Mouse (Mus musculus) hindbrain, embryonic 12.5 days (tissue): Measurements from ENCODE around the gene Xirp1. TPM values are rescaled to one million over a fixed set of nuclear protein-coding genes. Genes with fewer than 3 reads are reported as not detected.
"Not testable (repeated sequence)": the region's sequence is repeated elsewhere in the genome, so short reads cannot be mapped to it uniquely, and the experiment has no call there.

Source experiments
- ATAC-seq: fragments of 200-750 bp; cut with Nextera tagmentation; 2 replicates; pipeline ENCODE4 v1.8.0; 2017; ENCODE audit warnings: moderate TSS enrichment; ENCODE audit not compliant: low FRiP score
- H3K27ac ChIP-seq: fragments of 300-500 bp; sonication (generic); 2 replicates; pipeline ENCODE4 v1.5.1; 2016; ENCODE audit warnings: mild to moderate bottlenecking
- H3K27me3 ChIP-seq: fragments of 300-500 bp; sonication (generic); 2 replicates; pipeline ENCODE4 v1.6.1; 2016; ENCODE audit warnings: mild to moderate bottlenecking
- H3K36me3 ChIP-seq: fragments of 300-500 bp; sonication (generic); 2 replicates; pipeline ENCODE4 v1.6.1; 2016; ENCODE audit warnings: mild to moderate bottlenecking
- H3K4me1 ChIP-seq: fragments of 300-500 bp; sonication (generic); 2 replicates; pipeline ENCODE4 v1.6.1; 2016
- H3K4me2 ChIP-seq: fragments of 300-500 bp; sonication (generic); replicated peaks from 2 replicates; pipeline ENCODE4 v1.6.1; 2016; ENCODE audit warnings: mild to moderate bottlenecking
- H3K4me3 ChIP-seq: fragments of 300-500 bp; sonication (generic); 2 replicates; pipeline ENCODE4 v1.5.1; 2016; ENCODE audit warnings: mild to moderate bottlenecking
- H3K9ac ChIP-seq: fragments of 300-500 bp; sonication (generic); 2 replicates; pipeline ENCODE4 v1.6.1; 2016; ENCODE audit warnings: mild to moderate bottlenecking, moderate library complexity
- H3K9me3 ChIP-seq: fragments of 300-500 bp; sonication (generic); replicated peaks from 2 replicates; pipeline ENCODE4 v1.6.1; 2016; ENCODE audit warnings: mild to moderate bottlenecking
- WGBS: fragments of 180-500 bp; shearing (Covaris S2); methylation state at CpG from one replicate; pipeline ENCODE4 v1.1.7; 2016; 5-methylcytosine and 5-hydroxymethylcytosine counted together
- polyA plus RNA-seq: library from polyadenylated mRNA; unstranded; fragments of >200 nt; fragmentation: Nextera tagmentation; extraction: Ambion mirVana; gene quantifications from 2 replicates; pipeline ENCODE4 v1.2.1, GENCODE M21; 2016

Gene Xirp1
- polyA plus RNA-seq, 1 experiment from 2014 or later: 0.04 TPM

DNA sequence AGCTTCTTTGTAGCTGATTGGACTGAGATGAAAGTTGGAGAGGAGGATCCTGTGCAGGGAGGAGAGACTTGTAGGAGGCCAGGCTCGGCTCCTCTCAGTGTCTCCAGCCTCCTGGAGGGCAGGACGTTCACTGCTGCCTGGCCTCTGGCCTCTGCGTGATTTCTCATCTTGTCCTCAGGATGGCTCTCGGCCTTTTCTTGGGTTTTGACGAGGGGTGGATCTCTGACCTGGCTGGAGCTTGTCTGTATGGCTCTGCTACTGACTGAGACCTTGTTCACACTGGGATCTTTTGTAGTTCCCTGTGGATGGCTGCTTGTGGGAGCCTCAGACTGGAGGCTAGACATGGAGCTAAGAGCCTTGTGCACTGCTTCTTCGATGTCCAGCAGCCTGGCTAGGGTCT is 8.6 kb downstream of the Xirp1 start:
- 54% methylated on average over 6 of the region's 6 CpGs for WGBS
- Histone ChIP-seq H3K4me1 (peaks cover 9% of the 10 kb centered on the region), H3K4me2 (no peak overlapping the region), H3K4me3 (no peak overlapping the region), H3K27me3 (peaks cover 22% of the 10 kb centered on the region), H3K9me3 (no peaks in the 10 kb centered on the region), H3K36me3 (no peaks in the 10 kb centered on the region), H3K9ac (no peak overlapping the region), H3K27ac (no peak overlapping the region)
- ATAC-seq: no peak

DNA sequence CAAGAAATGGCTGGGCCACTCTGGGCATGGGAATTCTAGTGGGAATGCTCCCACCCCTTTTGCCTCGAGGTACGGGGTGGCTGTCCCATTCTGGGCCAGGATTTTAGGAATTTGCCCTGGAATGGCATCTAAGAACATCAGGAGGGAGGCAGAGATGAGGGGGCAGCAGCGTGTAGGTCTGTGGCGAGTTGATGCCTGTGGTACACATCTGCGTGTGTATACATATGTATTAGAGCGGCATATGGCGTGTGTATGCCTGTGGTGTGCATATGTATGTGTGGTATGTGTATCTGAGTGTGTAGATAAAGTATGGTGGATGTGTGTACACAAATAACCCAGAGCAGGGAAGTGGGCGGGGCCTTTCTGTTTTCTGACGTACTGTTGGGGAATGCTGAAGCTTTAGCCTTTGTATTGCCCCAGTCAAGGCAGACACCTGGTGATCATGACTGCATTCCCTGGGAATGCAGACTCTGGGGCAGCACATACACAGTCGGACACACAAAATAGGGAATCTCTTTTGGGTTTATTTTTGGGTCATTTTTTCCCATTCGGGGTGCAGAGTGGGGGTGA is 10.1 kb downstream of the Xirp1 start:
- ATAC-seq: no peak
- Histone ChIP-seq H3K36me3 (no peaks in the 10 kb centered on the region), H3K9me3 (no peaks in the 10 kb centered on the region), H3K4me2 (no peak overlapping the region), H3K27me3 (peaks cover 22% of the 10 kb centered on the region), H3K4me1 (peaks cover 9% of the 10 kb centered on the region), H3K27ac (no peak overlapping the region), H3K4me3 (no peak overlapping the region), H3K9ac (no peak overlapping the region)
- 77% methylated on average over 11 of the region's 11 CpGs for WGBS

DNA sequence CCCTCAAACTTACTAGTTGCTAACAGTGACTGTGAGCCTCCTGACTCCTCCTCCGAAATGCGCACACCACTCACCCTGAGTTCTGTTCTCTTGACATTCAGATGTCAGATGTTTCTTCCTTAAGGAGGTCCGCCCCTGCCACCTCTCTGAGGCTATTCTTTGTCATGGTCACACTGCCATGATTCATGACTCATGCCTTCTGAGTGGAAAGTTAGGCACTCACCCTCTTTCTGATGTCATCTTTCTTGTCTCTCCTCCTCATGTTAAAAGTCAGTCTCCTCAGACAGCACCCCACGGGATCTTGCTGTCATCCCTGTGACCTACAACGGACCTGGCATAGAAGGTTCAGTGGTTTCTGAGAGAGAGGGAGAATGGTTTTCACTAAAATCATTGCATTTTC is 10.6 kb downstream of the Xirp1 start:
- H3K4me3 ChIP-seq: no peak overlapping the region
- WGBS: 82% methylated on average over 5 of the region's 5 CpGs
- ATAC-seq: no peak
- H3K4me1 ChIP-seq: peaks cover 9% of the 10 kb centered on the region
- peaks cover 22% of the 10 kb centered on the region for H3K27me3 ChIP-seq
- no peaks in the 10 kb centered on the region for H3K36me3 ChIP-seq
- no peak overlapping the region for H3K9ac ChIP-seq
- H3K27ac ChIP-seq: no peak overlapping the region
- H3K9me3 ChIP-seq: no peaks in the 10 kb centered on the region
- no peak overlapping the region for H3K4me2 ChIP-seq

DNA sequence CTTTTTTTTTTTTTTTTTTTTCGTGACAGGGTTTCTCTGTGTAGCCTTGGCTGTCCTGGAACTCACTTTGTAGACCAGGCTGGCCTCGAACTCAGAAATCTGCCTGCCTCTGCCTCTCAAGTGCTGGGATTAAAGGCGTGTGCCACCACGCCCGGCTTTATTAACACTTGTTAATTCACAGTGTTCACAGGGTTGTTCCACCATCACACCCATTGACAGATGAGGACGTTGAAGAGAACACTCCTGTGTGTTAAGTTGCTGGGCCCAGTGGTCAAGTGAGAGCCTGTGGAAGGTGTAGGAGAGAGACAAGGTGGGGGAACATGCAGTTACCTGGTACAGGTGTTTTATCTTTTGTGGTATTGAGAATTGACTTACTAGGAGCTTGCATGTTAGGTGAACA is 11.2 kb downstream of the Xirp1 start:
- WGBS: 86% methylated on average over 6 of the region's 6 CpGs
- H3K4me1 ChIP-seq, H3K4me3 ChIP-seq, H3K27ac ChIP-seq, H3K9me3 ChIP-seq, H3K4me2 ChIP-seq, ATAC-seq, H3K36me3 ChIP-seq, H3K9ac ChIP-seq: not testable (repeated sequence)
- peaks cover 22% of the 10 kb centered on the region for H3K27me3 ChIP-seq

DNA sequence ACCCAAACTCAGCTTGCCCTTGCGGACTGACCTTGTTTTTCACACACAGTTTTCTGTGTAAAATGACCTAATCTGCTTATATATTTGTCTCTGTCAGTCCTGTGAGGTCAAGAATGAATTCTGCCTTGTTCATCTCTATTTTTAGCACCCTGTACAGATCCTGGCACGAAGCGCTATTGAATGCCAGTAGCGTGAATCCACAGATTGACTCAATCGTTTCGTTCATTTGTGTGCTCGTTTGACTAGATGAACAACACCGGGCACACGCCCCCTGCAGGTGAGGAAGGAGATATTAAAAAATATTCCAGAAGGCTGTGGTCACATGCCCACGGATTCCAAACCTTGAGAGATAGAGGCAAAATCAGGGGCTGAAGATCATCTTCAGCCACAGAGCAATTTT is 11.9 kb downstream of the Xirp1 start:
- Histone ChIP-seq H3K4me2 (peak overlapping the region; percentile 89), H3K36me3 (no peaks in the 10 kb centered on the region), H3K9ac (peak overlapping the region; percentile 37), H3K4me1 (peaks cover 9% of the 10 kb centered on the region), H3K27ac (peak overlapping the region; percentile 77), H3K27me3 (peaks cover 22% of the 10 kb centered on the region), H3K9me3 (no peaks in the 10 kb centered on the region), H3K4me3 (peak overlapping the region; percentile 52)
- WGBS: 1% methylated on average over 10 of the region's 10 CpGs
- ATAC-seq: peak; percentile 81

DNA sequence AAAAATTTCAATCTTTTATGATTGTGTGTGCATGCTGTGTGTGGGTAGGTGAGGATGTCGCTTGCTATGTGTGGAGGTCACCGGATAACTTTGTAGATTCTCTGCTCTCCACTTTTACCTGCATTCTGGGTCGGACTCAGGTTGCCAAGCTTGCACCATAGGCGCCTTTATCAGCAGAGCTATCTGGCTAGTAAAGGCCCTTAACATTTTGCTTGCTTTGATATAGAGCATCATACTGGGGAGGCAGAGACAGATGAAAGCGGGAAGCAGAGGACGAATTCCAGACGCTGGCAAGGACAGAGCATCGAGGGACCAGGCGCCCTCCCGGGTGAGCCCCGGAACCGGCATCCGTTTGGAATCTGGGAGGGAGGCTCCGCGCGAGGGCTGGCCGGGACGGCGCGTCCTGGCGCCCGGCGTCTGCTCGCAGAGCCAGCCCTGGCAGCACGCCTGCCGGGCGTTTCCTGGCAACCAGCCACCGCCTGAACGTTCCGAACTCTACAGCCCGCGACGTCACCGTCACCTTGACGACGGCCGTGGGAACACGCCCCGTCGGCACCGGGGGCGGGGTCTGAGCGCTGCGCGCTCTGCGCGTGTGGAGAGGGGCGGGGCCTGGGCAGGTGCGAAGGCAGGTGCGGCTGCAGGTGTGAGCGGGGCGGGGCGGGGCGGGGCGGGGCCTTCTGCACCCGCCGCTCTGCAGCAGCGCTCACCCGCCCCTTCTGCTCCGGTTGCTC is 12.5 kb downstream of the Xirp1 start:
- Histone ChIP-seq H3K36me3 (no peaks in the 10 kb centered on the region), H3K9ac (peak overlapping the region; percentile 62), H3K27ac (peak overlapping the region; percentile 77), H3K4me3 (peak overlapping the region; percentile 52), H3K4me1 (peaks cover 9% of the 10 kb centered on the region), H3K9me3 (no peaks in the 10 kb centered on the region), H3K4me2 (peak overlapping the region; percentile 89), H3K27me3 (peaks cover 19% of the 10 kb centered on the region)
- 2% methylated on average over 57 of the region's 60 CpGs for WGBS
- ATAC-seq: peak; percentile 93

DNA sequence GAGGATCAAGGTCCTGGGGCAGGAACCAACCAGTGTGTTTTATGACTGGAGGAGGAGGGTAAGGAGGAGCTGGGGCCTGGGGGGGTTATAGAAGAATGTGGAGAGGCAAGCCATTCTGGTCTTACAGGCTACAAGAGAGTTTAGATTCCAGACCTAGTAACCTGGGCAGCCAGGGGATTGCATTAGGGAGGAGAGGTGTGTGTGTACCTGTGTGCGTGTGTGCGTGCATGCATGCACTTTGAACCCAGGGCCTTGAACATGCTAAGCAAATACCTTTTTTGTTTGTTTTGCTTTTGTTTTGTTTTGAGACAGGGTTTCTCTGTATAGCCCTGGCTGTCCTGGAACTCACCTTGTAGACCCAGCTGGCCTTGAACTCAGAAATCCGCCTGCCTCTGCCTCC is 13.5 kb downstream of the Xirp1 start:
- no peak for ATAC-seq
- Histone ChIP-seq H3K4me2 (no peak overlapping the region), H3K9ac (no peak overlapping the region), H3K4me1 (peaks cover 9% of the 10 kb centered on the region), H3K9me3 (no peaks in the 10 kb centered on the region), H3K4me3 (no peak overlapping the region), H3K27ac (no peak overlapping the region), H3K36me3 (no peaks in the 10 kb centered on the region), H3K27me3 (peaks cover 12% of the 10 kb centered on the region)
- WGBS: 95% methylated on average over 3 of the region's 3 CpGs

DNA sequence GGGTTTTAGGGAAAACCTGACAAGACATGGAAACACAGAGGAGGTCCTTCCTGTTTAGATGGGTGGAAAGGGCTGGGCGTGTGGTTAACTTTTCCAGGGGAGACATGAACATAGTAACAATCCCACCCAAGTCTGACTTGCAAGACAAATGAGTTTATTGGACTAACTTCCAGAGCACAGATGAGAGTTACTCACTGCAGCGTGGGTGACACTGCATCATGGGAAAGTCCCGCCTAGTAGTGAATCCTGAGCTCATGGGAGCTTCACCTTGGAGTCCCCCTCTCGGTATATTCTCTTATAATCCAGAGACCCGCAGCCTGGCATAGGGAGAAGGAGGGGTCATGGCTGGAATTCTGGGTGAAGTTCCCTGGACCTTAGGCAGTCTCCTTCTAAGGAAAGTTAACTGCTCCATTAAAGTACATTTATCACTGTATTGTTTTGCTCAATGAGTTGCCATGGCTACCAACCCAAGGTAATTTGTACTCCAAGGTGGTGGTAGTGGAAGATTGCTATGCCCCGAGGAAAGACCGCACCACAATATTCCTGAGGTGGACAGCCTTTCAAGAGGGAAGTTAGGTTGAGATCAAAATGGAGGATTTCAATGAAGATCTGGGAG is 14.1 kb downstream of the Xirp1 start:
- no peak overlapping the region for H3K27ac ChIP-seq
- H3K36me3 ChIP-seq: no peaks in the 10 kb centered on the region
- H3K27me3 ChIP-seq: peaks cover 8% of the 10 kb centered on the region; the same call in 1 of the 2 replicates
- H3K9ac ChIP-seq: no peak overlapping the region
- peaks cover 9% of the 10 kb centered on the region for H3K4me1 ChIP-seq
- WGBS: 72% methylated on average over 7 of the region's 7 CpGs
- H3K4me3 ChIP-seq: no peak overlapping the region
- ATAC-seq: no peak
- H3K4me2 ChIP-seq: no peak overlapping the region
- no peaks in the 10 kb centered on the region for H3K9me3 ChIP-seq

DNA sequence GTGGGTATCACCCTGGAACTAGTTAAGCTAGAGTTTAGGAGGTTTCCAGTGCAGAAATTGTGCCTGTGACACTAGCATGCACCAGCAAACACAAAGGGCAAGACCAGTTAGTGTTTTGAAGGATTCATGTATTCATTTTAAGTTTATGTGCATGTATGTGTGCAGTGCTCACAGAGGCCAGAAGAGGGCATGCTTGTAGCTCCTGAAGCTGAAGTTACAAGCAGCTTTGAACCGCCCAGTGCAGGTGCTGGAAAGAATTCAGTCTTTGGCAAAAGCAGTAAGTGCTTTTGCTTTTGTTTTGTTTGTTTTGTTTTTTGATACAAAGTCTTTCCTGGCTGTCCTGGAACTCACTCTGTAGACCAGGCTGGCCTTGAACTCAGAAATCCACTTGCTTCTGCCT is 15.6 kb downstream of the Xirp1 start:
- ATAC-seq: no peak
- Histone ChIP-seq H3K4me2 (no peak overlapping the region), H3K4me1 (peaks cover 9% of the 10 kb centered on the region), H3K9me3 (no peaks in the 10 kb centered on the region), H3K4me3 (no peak overlapping the region), H3K27ac (no peak overlapping the region), H3K9ac (no peak overlapping the region), H3K36me3 (no peaks in the 10 kb centered on the region), H3K27me3 (peaks cover 4% of the 10 kb centered on the region; the same call in 1 of the 2 replicates)
- 86% methylated on average over 1 of the region's 1 CpGs for WGBS

DNA sequence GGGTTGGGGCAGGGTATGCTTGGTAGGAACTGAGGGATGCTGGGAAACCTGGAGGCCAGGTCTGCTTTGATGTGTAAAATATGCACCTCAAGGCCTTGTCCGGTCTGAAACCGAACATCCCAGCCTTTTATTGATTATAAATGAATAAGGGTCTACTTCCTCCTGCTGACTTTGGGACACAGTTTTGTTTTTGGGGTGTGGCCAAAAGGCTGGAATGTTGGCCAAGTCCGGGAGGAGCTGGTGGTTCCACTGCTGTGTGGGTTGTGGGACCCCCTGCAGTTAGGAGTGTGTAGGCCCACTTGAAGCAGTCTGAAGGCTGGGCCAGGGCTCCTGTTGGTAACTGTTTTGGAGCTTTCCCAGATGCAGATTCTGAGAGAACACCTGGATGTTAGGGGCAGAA is 17.5 kb downstream of the Xirp1 start:
- WGBS: 69% methylated on average over 3 of the region's 3 CpGs
- Histone ChIP-seq H3K27me3 (peaks cover 4% of the 10 kb centered on the region; the same call in 1 of the 2 replicates), H3K36me3 (no peaks in the 10 kb centered on the region), H3K27ac (no peak overlapping the region), H3K9ac (no peak overlapping the region), H3K9me3 (no peaks in the 10 kb centered on the region), H3K4me3 (no peak overlapping the region), H3K4me1 (peaks cover 12% of the 10 kb centered on the region; the same call in 1 of the 2 replicates), H3K4me2 (no peak overlapping the region)
- ATAC-seq: no peak

DNA sequence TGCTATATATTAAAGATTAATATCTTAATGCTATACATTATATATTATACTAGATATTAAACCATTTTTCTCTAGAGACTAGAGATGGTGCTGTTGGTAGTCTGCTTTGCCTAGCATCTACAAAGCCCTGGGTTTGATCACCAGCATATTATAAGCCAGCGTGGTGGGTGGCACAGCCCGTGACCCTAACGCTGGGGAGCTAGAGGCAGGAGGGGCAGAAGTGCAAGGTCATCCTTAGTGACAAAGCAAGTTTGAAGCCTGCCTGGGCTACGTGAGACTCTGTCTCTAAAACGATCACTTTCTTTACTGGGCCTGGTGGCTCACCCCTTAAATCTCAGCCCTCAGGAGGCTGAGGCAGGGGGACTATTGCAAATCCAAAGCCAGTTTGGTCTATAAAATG is 20.5 kb downstream of the Xirp1 start:
- Histone ChIP-seq H3K36me3 (no peaks in the 10 kb centered on the region), H3K4me3 (no peak overlapping the region), H3K27me3 (peaks cover 7% of the 10 kb centered on the region; the same call in 1 of the 2 replicates), H3K9ac (no peak overlapping the region), H3K9me3 (no peaks in the 10 kb centered on the region), H3K27ac (no peak overlapping the region), H3K4me2 (no peak overlapping the region), H3K4me1 (peaks cover 8% of the 10 kb centered on the region; the same call in 1 of the 2 replicates)
- no peak for ATAC-seq
- WGBS: 76% methylated on average over 5 of the region's 5 CpGs

DNA sequence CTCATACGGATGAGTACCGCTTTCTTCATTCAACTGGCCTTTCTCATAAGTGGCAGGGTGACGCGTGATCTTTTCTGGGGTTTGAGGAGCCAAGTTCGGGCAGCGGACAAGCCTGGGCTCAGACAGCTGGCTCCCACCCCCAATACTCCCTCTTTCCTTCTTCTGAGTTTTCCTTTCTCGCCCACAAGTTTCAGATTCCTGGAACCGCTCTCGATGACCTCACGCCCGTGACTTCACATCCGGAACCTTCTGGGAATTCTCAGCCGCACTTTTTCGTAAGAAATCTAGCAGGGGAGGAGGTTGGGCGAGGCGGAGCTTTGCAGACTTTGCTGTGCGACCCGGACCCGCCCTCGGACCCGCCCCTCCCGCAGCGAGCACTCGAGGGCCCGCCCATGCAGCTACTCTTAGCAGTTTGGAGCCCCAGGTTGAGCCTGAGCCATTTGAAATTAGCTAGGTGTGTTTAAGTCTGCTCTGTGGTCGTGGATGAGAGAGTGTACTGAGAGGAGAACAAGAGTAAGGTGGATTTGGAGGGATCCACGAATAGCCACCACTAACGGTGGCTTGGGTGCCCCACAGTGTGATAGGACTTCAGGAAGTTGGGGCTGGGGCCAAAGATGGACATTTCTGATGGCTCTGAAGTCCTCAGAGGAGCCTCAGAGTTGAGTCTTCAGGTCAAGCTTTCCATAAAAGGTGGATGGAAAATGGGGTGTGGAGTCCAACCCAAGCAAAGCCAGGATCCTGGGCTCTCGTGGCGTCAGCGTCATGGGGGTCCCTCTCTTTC is 21.3 kb downstream of the Xirp1 start:
- peak overlapping the region; percentile 49 for H3K9ac ChIP-seq
- no peaks in the 10 kb centered on the region for H3K36me3 ChIP-seq
- peak overlapping the region; percentile 55 for H3K4me2 ChIP-seq
- peak; percentile 66; the same call in 1 of the 2 replicates for ATAC-seq
- peak overlapping the region; percentile 27 for H3K4me3 ChIP-seq
- no peaks in the 10 kb centered on the region for H3K9me3 ChIP-seq
- peaks cover 7% of the 10 kb centered on the region; the same call in 1 of the 2 replicates for H3K27me3 ChIP-seq
- H3K4me1 ChIP-seq: peaks cover 8% of the 10 kb centered on the region; the same call in 1 of the 2 replicates
- 10% methylated on average over 31 of the region's 31 CpGs for WGBS
- H3K27ac ChIP-seq: no peak overlapping the region
